Mouse (Mus musculus): ENCODE data around the gene Vps41.

- TF ChIP-seq POLR2A (IDR thresholded peaks at IDR 0.05; ENCODE audit: low read depth, low read length) (no peak), CTCF (IDR thresholded peaks at IDR 0.05; ENCODE audit: extremely low read depth, insufficient read length, insufficient replicate concordance, low read depth, low read length) (no peak)
Measured at GRCm38 (mm10) chr13:18847386-18847785, 130.3 kb downstream of the Vps41 start.

Measured in small intestine, adult 2 months (tissue).